Mouse (Mus musculus): ENCODE data around the gene Cuedc1.

GRCm38 (mm10) chr11:88118817-88119642 is 21.2 kb downstream of the Cuedc1 start:
- TF ChIP-seq CTCF (IDR thresholded peaks at IDR 0.05; ENCODE audit: borderline replicate concordance, extremely low read depth, insufficient read depth, insufficient read length) (no peak), POLR2A (IDR thresholded peaks at IDR 0.05; ENCODE audit: borderline replicate concordance, extremely low read depth, insufficient read depth, insufficient read length, poor library complexity, severe bottlenecking) (no peak)

Data from brain, embryonic 14.5 days (tissue).